Mouse (Mus musculus) embryonic facial prominence, embryonic 11.5 days (tissue): ENCODE measurements around the gene Rbm28. TPM values are rescaled to one million over a fixed set of nuclear protein-coding genes. Genes with fewer than 3 reads are reported as not detected.

Experiments
- ATAC-seq: fragments of 200-750 bp; cut with Nextera tagmentation; replicated peaks from 2 replicates; pipeline ENCODE4 v1.8.0; 2017; ENCODE audit warnings: low read depth; ENCODE audit not compliant: insufficient number of reproducible peaks, low FRiP score, low TSS enrichment
- DNase-seq: peaks from one replicate; pipeline ENCODE4 v3.0.0-alpha.2; 2015; ENCODE audit warnings: low spot score
- H3K27ac ChIP-seq: fragments of 300-500 bp; sonication (generic); replicated peaks from 2 replicates; pipeline ENCODE4 v1.5.1; 2014; ENCODE audit warnings: mild to moderate bottlenecking, low read depth, low read length, control low read depth
- H3K27me3 ChIP-seq: fragments of 300-500 bp; sonication (generic); 2 replicates; pipeline ENCODE4 v1.6.1; 2014; ENCODE audit warnings: mild to moderate bottlenecking, low read length, moderate library complexity, mixed read lengths; ENCODE audit not compliant: control insufficient read depth, insufficient read depth
- H3K36me3 ChIP-seq: fragments of 300-500 bp; sonication (generic); replicated peaks from 2 replicates; pipeline ENCODE4 v1.6.1; 2014; ENCODE audit warnings: low read depth, mild to moderate bottlenecking, low read length, moderate library complexity, mixed read lengths; ENCODE audit not compliant: control insufficient read depth, insufficient read depth
- H3K4me1 ChIP-seq: fragments of 300-500 bp; sonication (generic); 2 replicates; pipeline ENCODE4 v1.6.1; 2014; ENCODE audit warnings: low read length, mixed read lengths; ENCODE audit not compliant: control insufficient read depth, insufficient read depth
- H3K4me2 ChIP-seq: fragments of 300-500 bp; sonication (generic); 2 replicates; pipeline ENCODE4 v1.6.1; 2014; ENCODE audit warnings: low read depth, mild to moderate bottlenecking, control low read depth, low read length, moderate library complexity
- H3K4me3 ChIP-seq: fragments of 300-500 bp; sonication (generic); 2 replicates; pipeline ENCODE4 v1.5.1; 2014; ENCODE audit warnings: low read depth, low read length, control low read depth
- H3K9ac ChIP-seq: fragments of 300-500 bp; sonication (generic); replicated peaks from 2 replicates; pipeline ENCODE4 v1.6.1; 2014; ENCODE audit warnings: mild to moderate bottlenecking, control low read depth, low read length
- H3K9me3 ChIP-seq: fragments of 300-500 bp; sonication (generic); replicated peaks from 2 replicates; pipeline ENCODE4 v1.6.1; 2016; ENCODE audit warnings: mild to moderate bottlenecking, low read length, inconsistent platforms, mixed read lengths; ENCODE audit not compliant: control insufficient read depth
- WGBS: fragments of 180-500 bp; shearing (Covaris S2); extraction: QIAGEN DNeasy Blood & Tissue Kit; methylation state at CpG from one replicate; pipeline ENCODE4 v1.1.7; 2014; 5-methylcytosine and 5-hydroxymethylcytosine counted together
- polyA plus RNA-seq: library from polyadenylated mRNA; unstranded; fragments of >200 nt; fragmentation: Nextera tagmentation; extraction: Ambion mirVana; gene quantifications from 2 replicates; pipeline ENCODE4 v1.2.1, GENCODE M21; 2014

Rbm28 gene
- polyA plus RNA-seq, 1 experiment from 2014 or later, result 60.7 TPM

DNA sequence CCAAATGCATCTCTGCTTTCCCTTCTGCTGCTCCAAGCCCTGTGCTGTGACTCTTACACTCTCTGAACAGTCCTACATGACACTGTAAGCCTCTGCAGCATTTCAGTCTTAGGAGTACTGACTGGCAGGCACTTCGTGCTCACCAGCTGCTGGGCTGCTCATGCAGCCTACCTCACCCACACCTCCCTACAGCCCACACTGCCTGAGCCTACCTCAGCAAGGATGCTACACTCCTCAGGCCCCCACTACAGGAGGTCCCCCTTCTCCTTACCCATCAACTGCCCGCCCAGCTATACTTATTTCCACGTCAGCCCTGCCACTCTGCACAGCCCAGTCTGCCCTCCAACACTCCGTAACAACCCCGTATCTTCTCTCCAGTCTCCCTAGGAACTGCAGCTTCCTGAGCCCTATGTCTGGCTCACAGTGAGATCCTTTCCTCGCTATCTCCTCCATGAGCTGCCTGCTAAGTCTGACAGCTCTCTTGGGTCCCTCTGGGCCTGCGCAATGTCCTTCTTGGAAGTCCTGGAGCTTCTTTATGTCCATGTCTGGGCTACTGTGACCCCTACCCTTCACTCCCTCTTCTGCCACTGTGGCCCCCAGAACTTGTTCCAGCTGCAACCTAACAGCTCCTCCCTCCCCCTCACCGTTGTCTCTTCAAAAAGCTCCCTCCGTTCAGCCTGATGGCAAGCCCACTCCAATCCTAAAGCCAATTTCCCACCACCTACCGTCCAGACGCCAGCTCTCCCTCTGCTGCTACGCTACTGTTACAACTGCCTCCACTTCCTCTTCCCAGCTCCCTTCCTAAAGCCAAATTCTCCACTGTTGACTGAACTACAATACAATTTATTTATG is 19.1 kb downstream of the Rbm28 start:
- no peaks in the 10 kb centered on the region for H3K27me3 ChIP-seq
- H3K9me3 ChIP-seq, result no peaks in the 10 kb centered on the region
- no peak for ATAC-seq
- H3K36me3 ChIP-seq, result no peaks in the 10 kb centered on the region; the same call in 1 of the 2 replicates
- H3K4me3 ChIP-seq, result no peak overlapping the region
- no peak overlapping the region for H3K27ac ChIP-seq
- WGBS, result 85% methylated on average over 12 of the region's 12 CpGs
- no peak for DNase-seq
- H3K4me1 ChIP-seq, result no peaks in the 10 kb centered on the region
- H3K9ac ChIP-seq, result no peak overlapping the region
- H3K4me2 ChIP-seq, result no peak overlapping the region

DNA sequence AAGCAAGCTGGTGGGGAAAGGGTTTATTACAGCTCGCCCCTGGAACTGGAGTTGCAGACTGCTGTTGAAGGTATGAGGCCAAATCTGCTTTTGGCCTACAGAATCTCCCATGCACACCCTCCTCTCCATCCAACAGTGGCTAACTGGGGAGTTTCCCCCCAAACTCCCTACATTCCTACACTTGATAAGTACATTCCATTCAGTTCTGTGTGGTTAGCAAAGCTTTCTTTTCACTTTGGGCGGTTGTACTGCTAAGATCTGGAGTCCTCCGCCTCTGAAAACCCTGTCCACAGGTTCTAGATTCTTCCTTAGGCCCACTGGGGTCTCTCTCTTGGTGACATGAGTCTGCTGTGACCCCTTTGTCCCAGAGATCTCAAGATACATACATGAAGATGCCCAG is 19.8 kb downstream of the Rbm28 start:
- Histone ChIP-seq H3K4me3 (no peak overlapping the region), H3K9me3 (no peaks in the 10 kb centered on the region), H3K4me1 (no peaks in the 10 kb centered on the region), H3K36me3 (no peaks in the 10 kb centered on the region; the same call in 1 of the 2 replicates), H3K27ac (no peak overlapping the region), H3K4me2 (no peak overlapping the region), H3K27me3 (no peaks in the 10 kb centered on the region), H3K9ac (no peak overlapping the region)
- DNase-seq, result no peak
- no peak for ATAC-seq
- WGBS, result 89% methylated on average over 3 of the region's 3 CpGs

DNA sequence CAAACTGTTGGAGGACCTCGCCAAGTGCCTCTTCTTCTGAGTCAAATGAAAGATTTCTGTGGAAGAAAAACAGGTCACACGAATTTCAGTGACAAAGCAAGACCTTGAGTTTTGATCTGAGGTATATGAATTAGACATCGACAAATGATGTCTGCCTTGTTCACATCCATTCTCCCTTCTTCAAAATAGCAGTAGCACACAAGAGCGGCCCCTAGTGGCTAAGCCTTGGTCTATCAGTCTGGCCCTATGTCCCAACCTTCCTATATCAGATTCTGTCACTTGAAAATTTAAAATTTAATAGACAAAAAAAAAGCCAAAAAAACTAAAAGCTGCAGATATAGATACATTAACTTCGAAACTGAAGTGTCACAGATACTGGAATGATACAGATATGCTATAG is 21.2 kb downstream of the Rbm28 start:
- no peak overlapping the region for H3K4me3 ChIP-seq
- H3K27me3 ChIP-seq, result no peaks in the 10 kb centered on the region
- H3K4me1 ChIP-seq, result no peaks in the 10 kb centered on the region
- H3K9me3 ChIP-seq, result no peaks in the 10 kb centered on the region
- H3K4me2 ChIP-seq, result no peak overlapping the region
- WGBS, result 44% methylated on average over 5 of the region's 5 CpGs
- no peak overlapping the region for H3K27ac ChIP-seq
- H3K36me3 ChIP-seq, result no peaks in the 10 kb centered on the region; the same call in 1 of the 2 replicates
- H3K9ac ChIP-seq, result no peak overlapping the region
- DNase-seq, result peak; percentile 74
- no peak for ATAC-seq

DNA sequence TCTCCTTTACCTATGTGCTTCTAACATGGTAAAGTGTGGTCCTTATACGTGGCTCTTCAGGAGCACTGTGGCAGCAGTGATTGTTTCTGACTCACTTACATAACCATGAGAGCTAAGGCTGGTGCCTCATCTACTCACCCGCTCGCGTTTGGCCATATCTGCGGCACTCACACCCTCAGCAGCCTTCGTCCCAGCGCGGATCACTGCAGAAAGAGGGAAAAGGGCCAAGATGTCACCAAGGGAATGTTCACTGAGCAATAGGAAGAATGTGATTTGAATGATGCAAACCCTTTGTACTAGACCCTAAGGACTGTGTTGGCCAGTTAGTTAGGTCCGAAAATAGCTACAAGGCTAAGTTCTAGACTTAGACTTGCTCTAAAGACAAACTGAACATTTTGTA is 27.4 kb downstream of the Rbm28 start:
- 94% methylated on average over 9 of the region's 9 CpGs for WGBS
- Histone ChIP-seq H3K4me1 (no peaks in the 10 kb centered on the region), H3K4me3 (no peak overlapping the region), H3K27me3 (no peaks in the 10 kb centered on the region), H3K4me2 (no peak overlapping the region), H3K9ac (no peak overlapping the region), H3K27ac (no peak overlapping the region), H3K36me3 (no peaks in the 10 kb centered on the region; the same call in 1 of the 2 replicates), H3K9me3 (no peaks in the 10 kb centered on the region)
- no peak for ATAC-seq
- DNase-seq, result no peak

DNA sequence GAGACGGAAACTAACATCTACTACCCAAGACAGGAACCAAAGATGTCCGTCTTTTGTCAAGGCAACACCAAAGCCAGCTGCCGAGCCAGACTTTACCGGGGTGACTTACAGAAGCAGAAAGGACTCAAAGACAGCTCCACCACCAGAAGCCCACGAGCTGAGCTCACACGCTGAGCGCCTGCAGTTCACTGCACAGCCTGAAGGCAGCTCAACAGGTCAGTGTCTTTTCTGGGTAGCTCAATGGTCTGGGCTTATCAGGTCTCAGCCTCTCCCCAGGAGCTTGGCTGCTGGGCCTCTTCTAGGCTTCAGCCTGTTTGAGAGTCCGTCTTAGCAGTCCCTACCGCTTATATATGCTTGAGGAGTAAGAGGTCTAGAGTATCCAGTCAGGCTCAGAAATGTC is 31.7 kb downstream of the Rbm28 start:
- H3K27ac ChIP-seq, result no peak overlapping the region
- no peaks in the 10 kb centered on the region for H3K4me1 ChIP-seq
- H3K27me3 ChIP-seq, result no peaks in the 10 kb centered on the region
- ATAC-seq, result no peak
- peaks cover 5% of the 10 kb centered on the region for H3K36me3 ChIP-seq
- no peak overlapping the region for H3K9ac ChIP-seq
- 92% methylated on average over 9 of the region's 9 CpGs for WGBS
- no peaks in the 10 kb centered on the region for H3K9me3 ChIP-seq
- no peak overlapping the region for H3K4me3 ChIP-seq
- H3K4me2 ChIP-seq, result no peak overlapping the region
- no peak for DNase-seq

DNA sequence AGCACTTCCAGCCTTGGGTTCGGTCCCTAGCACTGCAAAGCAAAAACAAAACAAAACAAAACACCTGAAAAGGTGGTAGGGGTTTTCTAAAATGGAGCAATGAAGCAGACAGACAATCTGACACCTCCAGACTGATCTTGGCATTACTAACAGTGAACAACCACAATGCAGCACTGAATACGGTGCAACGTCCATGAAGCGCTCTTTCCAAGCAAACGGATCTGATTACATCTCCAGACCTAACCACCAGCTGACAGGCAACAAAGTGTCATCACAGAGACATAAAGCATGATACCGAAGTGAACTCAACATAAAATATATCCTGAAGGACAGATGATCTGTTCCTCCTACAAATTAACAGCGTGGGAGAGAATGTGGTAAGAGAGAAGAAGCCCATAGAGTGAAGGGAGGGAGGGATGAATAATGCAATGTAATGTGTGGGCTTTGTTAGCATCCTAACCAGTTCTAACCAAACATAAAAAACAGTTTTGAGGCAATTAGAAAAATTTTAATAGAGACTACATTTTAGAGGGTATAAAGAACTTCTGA is 37.9 kb downstream of the Rbm28 start:
- DNase-seq, result no peak
- no peaks in the 10 kb centered on the region for H3K9me3 ChIP-seq
- H3K4me1 ChIP-seq, result no peaks in the 10 kb centered on the region
- H3K4me3 ChIP-seq, result no peak overlapping the region
- ATAC-seq, result no peak
- H3K4me2 ChIP-seq, result no peak overlapping the region
- no peak overlapping the region for H3K9ac ChIP-seq
- H3K27me3 ChIP-seq, result no peaks in the 10 kb centered on the region
- H3K36me3 ChIP-seq, result peaks cover 11% of the 10 kb centered on the region
- WGBS, result 91% methylated on average over 7 of the region's 7 CpGs
- no peak overlapping the region for H3K27ac ChIP-seq

DNA sequence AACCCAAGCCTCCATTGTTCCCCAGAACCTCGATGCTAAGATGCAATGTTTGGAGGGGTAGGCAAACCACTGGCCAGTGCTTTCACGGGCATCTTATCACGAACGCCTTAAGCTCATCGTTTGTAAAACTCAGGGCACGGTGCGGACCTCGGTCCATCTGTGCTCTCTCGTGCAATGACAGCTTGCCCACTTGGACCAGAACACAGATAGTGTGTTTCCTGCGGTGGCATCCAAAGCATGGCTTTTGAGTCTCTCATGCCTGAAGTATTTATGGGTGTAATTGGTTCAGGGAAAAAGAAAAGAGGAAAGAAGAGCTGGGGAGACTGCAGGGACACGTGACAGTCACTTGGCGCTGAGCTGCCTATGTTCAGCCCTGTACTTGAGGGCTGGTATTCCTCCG is 44.8 kb downstream of the Rbm28 start:
- no peak overlapping the region for H3K27ac ChIP-seq
- no peak overlapping the region for H3K4me2 ChIP-seq
- no peaks in the 10 kb centered on the region for H3K9me3 ChIP-seq
- no peaks in the 10 kb centered on the region for H3K4me1 ChIP-seq
- no peak overlapping the region for H3K4me3 ChIP-seq
- H3K36me3 ChIP-seq, result peaks cover 2% of the 10 kb centered on the region; the same call in 1 of the 2 replicates
- DNase-seq (no peak), ATAC-seq (no peak)
- H3K9ac ChIP-seq, result no peak overlapping the region
- WGBS, result 90% methylated on average over 13 of the region's 13 CpGs
- H3K27me3 ChIP-seq, result no peaks in the 10 kb centered on the region

DNA sequence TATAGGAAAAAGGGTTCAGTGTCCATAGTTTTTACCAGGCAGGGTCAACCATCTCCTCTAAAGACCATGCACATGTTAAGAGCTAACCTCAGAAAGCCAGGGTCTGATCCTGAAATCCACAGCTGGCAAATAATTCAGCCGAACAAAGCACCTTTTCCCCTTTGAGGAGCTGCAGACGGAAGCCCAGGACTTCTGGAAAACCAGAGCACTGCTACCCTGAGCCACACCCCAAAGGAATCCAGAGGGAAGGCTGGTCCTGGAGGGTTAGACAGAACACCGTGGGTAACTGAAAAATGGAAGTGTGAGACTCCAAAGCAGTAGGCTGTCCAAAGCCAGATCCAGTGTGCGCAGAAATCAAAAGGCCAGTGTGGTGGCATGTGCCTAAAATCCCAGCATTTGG is 45.8 kb downstream of the Rbm28 start:
- ATAC-seq, result no peak
- Histone ChIP-seq H3K27ac (no peak overlapping the region), H3K27me3 (no peaks in the 10 kb centered on the region), H3K9me3 (no peaks in the 10 kb centered on the region), H3K9ac (no peak overlapping the region), H3K4me3 (no peak overlapping the region), H3K36me3 (no peaks in the 10 kb centered on the region), H3K4me2 (no peak overlapping the region), H3K4me1 (no peaks in the 10 kb centered on the region)
- WGBS, result 71% methylated on average over 4 of the region's 4 CpGs
- no peak for DNase-seq
